Mouse (Mus musculus) MEL (cell line): ENCODE measurements around the gene Mrpl39. TPM values are rescaled to one million over a fixed set of nuclear protein-coding genes. Genes with fewer than 3 reads are reported as not detected.

Source experiments
- DNase-seq: peaks from one replicate; pipeline ENCODE4 v3.0.0; 2011; ENCODE audit warnings: low read depth, low spot score
- H3K27ac ChIP-seq: 2 replicates; pipeline ENCODE4 v1.5.1; 2012; ENCODE audit warnings: low read depth, mild to moderate bottlenecking, control low read depth, low read length, moderate library complexity; ENCODE audit not compliant: control insufficient read depth
- H3K27me3 ChIP-seq, 2 experiments: fragments of 150-350 bp in 1 of 2; sonication (generic) in 1 of 2; 2 replicates each; pipeline ENCODE4 v1.6.1; 2012; ENCODE audit warnings: low read length in 2 of 2, mild to moderate bottlenecking in 2 of 2, improper control_type of control experiment in 1 of 2, moderate library complexity in 1 of 2; ENCODE audit not compliant: insufficient read depth in 2 of 2, control insufficient read depth in 1 of 2
- H3K36me3 ChIP-seq, 2 experiments: 2 replicates each; pipeline ENCODE4 v1.6.1; 2012 to 2014; ENCODE audit warnings: low read length in 2 of 2, improper control_type of control experiment in 1 of 2, inconsistent platforms in 1 of 2, mild to moderate bottlenecking in 1 of 2; ENCODE audit not compliant: insufficient read depth in 2 of 2, control insufficient read depth in 1 of 2
- H3K4me1 ChIP-seq, 2 experiments: fragments of 150-350 bp in 1 of 2; sonication (generic) in 1 of 2; 2 replicates each; pipeline ENCODE4 v1.6.1; 2012; ENCODE audit warnings: low read length in 2 of 2, improper control_type of control experiment in 1 of 2, mild to moderate bottlenecking in 1 of 2; ENCODE audit not compliant: insufficient read depth in 2 of 2, control insufficient read depth in 1 of 2
- H3K4me3 ChIP-seq, 2 experiments: fragments of 150-350 bp in 1 of 2; sonication (generic) in 1 of 2; 2 replicates each; pipeline ENCODE4 v1.5.1; 2012; ENCODE audit warnings: low read depth in 2 of 2, low read length in 2 of 2, mild to moderate bottlenecking in 2 of 2, moderate library complexity in 2 of 2, control low read depth in 1 of 2, improper control_type of control experiment in 1 of 2; ENCODE audit not compliant: control insufficient read depth in 1 of 2, insufficient read depth in 1 of 2
- H3K79me2 ChIP-seq: 2 replicates; pipeline ENCODE4 v1.6.1; 2012; ENCODE audit warnings: mild to moderate bottlenecking, low read length, moderate library complexity; ENCODE audit not compliant: control insufficient read depth, poor library complexity, insufficient read depth
- H3K9ac ChIP-seq: 2 replicates; pipeline ENCODE4 v1.6.1; 2012; ENCODE audit warnings: low read depth, mild to moderate bottlenecking, control low read depth, low read length, moderate library complexity; ENCODE audit not compliant: control insufficient read depth, poor library complexity, severe bottlenecking
- H3K9me3 ChIP-seq: fragments of 150-350 bp; sonication (generic); replicated peaks from 2 replicates; pipeline ENCODE4 v1.6.1; 2012; ENCODE audit warnings: mild to moderate bottlenecking, low read length, improper control_type of control experiment, moderate library complexity; ENCODE audit not compliant: insufficient read depth
- BHLHE40 ChIP-seq: IDR thresholded peaks from 2 replicates; pipeline ENCODE4 v1.6.1; 2012; ENCODE audit warnings: low read depth, mild to moderate bottlenecking, inconsistent platforms, low read length, improper control_type of control experiment, borderline replicate concordance
- CTCF ChIP-seq, 3 experiments: IDR thresholded peaks in 2 of 3; conservative IDR thresholded peaks in 1 of 3; 2 replicates each; pipeline ENCODE4 v1.5.1; 2011 to 2012; ENCODE audit warnings: low read length in 3 of 3, low read depth in 2 of 3, mild to moderate bottlenecking in 2 of 3, improper control_type of control experiment in 1 of 3, inconsistent platforms in 1 of 3, mixed read lengths in 1 of 3, moderate library complexity in 1 of 3; ENCODE audit not compliant: control insufficient read depth in 1 of 3, insufficient read depth in 1 of 3, poor library complexity in 1 of 3, severe bottlenecking in 1 of 3
- E2F4 ChIP-seq: IDR thresholded peaks from 2 replicates; pipeline ENCODE4 v1.6.1; 2011; ENCODE audit warnings: low read depth, low read length, improper control_type of control experiment, borderline replicate concordance
- ELF1 ChIP-seq: IDR thresholded peaks from 2 replicates; pipeline ENCODE4 v1.6.1; 2014; ENCODE audit warnings: low read depth, mild to moderate bottlenecking, inconsistent platforms, low read length, improper control_type of control experiment, moderate library complexity
- EP300 ChIP-seq, 2 experiments: IDR thresholded peaks; 2 replicates each; pipeline ENCODE4 v1.6.1; 2011; ENCODE audit warnings: improper control_type of control experiment in 2 of 2, low read length in 2 of 2, low read depth in 1 of 2, mild to moderate bottlenecking in 1 of 2
- ETS1 ChIP-seq: IDR thresholded peaks from 2 replicates; pipeline ENCODE4 v1.6.1; 2012; ENCODE audit warnings: low read depth, mild to moderate bottlenecking, inconsistent platforms, low read length, improper control_type of control experiment, moderate library complexity
- GABPA ChIP-seq: IDR thresholded peaks from 2 replicates; pipeline ENCODE4 v1.6.1; 2012; ENCODE audit warnings: low read depth, mild to moderate bottlenecking, inconsistent platforms, low read length, improper control_type of control experiment, moderate library complexity
- HCFC1 ChIP-seq: IDR thresholded peaks from 2 replicates; pipeline ENCODE4 v1.6.1; 2012; ENCODE audit warnings: low read depth, mild to moderate bottlenecking, inconsistent platforms, low read length, improper control_type of control experiment, moderate library complexity
- JUND ChIP-seq: IDR thresholded peaks from 2 replicates; pipeline ENCODE4 v1.6.1; 2011; ENCODE audit warnings: low read depth, mild to moderate bottlenecking, improper control_type of control experiment, low read length
- MAX ChIP-seq: IDR thresholded peaks from 2 replicates; pipeline ENCODE4 v1.6.1; 2011; ENCODE audit warnings: low read length, improper control_type of control experiment
- MAZ ChIP-seq: IDR thresholded peaks from 2 replicates; pipeline ENCODE4 v1.6.1; 2012; ENCODE audit warnings: low read depth, mild to moderate bottlenecking, inconsistent platforms, low read length, improper control_type of control experiment
- MEF2A ChIP-seq: IDR thresholded peaks from 2 replicates; pipeline ENCODE4 v1.6.1; 2014; ENCODE audit warnings: low read depth, mild to moderate bottlenecking, inconsistent platforms, low read length, improper control_type of control experiment; ENCODE audit not compliant: poor library complexity, insufficient replicate concordance, severe bottlenecking; ENCODE audit errors: extremely low read depth
- MXI1 ChIP-seq: IDR thresholded peaks from 2 replicates; pipeline ENCODE4 v1.6.1; 2011; ENCODE audit warnings: mild to moderate bottlenecking, low read depth, low read length, improper control_type of control experiment
- MYB ChIP-seq: IDR thresholded peaks from 2 replicates; pipeline ENCODE4 v1.6.1; 2011; ENCODE audit warnings: mild to moderate bottlenecking, low read depth, low read length, improper control_type of control experiment
- MYC ChIP-seq: IDR thresholded peaks from 2 replicates; pipeline ENCODE4 v1.6.1; 2011; ENCODE audit warnings: low read depth, mild to moderate bottlenecking, low read length, improper control_type of control experiment, moderate library complexity
- NELFE ChIP-seq: IDR thresholded peaks from 2 replicates; pipeline ENCODE4 v1.6.1; 2011; ENCODE audit warnings: low read depth, low read length, improper control_type of control experiment
- NRF1 ChIP-seq: IDR thresholded peaks from 2 replicates; pipeline ENCODE4 v1.6.1; 2014; ENCODE audit warnings: low read depth, mild to moderate bottlenecking, inconsistent platforms, low read length, improper control_type of control experiment, moderate library complexity; ENCODE audit not compliant: poor library complexity, insufficient read depth, severe bottlenecking
- POLR2A ChIP-seq, 2 experiments: IDR thresholded peaks; 2 replicates each; pipeline ENCODE4 v1.6.1; 2011 to 2012; ENCODE audit warnings: low read length in 2 of 2, mild to moderate bottlenecking in 2 of 2, control low read depth in 1 of 2, improper control_type of control experiment in 1 of 2, low read depth in 1 of 2, moderate library complexity in 1 of 2; ENCODE audit not compliant: control insufficient read depth in 1 of 2, insufficient read depth in 1 of 2, poor library complexity in 1 of 2
- POLR2AphosphoS2 ChIP-seq: IDR thresholded peaks from 2 replicates; pipeline ENCODE4 v1.6.1; 2011; ENCODE audit warnings: low read length, improper control_type of control experiment
- RAD21 ChIP-seq: IDR thresholded peaks from 2 replicates; pipeline ENCODE4 v1.6.1; 2011; ENCODE audit warnings: mild to moderate bottlenecking, low read depth, low read length, improper control_type of control experiment
- RCOR1 ChIP-seq: IDR thresholded peaks from 2 replicates; pipeline ENCODE4 v1.6.1; 2012; ENCODE audit warnings: low read depth, mild to moderate bottlenecking, inconsistent platforms, low read length, improper control_type of control experiment
- SIN3A ChIP-seq: IDR thresholded peaks from 2 replicates; pipeline ENCODE4 v1.6.1; 2012; ENCODE audit warnings: low read length, improper control_type of control experiment, inconsistent platforms
- SMC3 ChIP-seq: IDR thresholded peaks from 2 replicates; pipeline ENCODE4 v1.6.1; 2011; ENCODE audit warnings: low read depth, low read length, improper control_type of control experiment
- TBP ChIP-seq: IDR thresholded peaks from 2 replicates; pipeline ENCODE4 v1.8.0; 2011; ENCODE audit warnings: low read depth, low read length, improper control_type of control experiment
- TCF12 ChIP-seq: IDR thresholded peaks from 2 replicates; pipeline ENCODE4 v1.6.1; 2014; ENCODE audit warnings: low read depth, mild to moderate bottlenecking, inconsistent platforms, low read length, improper control_type of control experiment, moderate library complexity
- UBTF ChIP-seq: IDR thresholded peaks from 2 replicates; pipeline ENCODE4 v1.6.1; 2012; ENCODE audit warnings: low read depth, mild to moderate bottlenecking, inconsistent platforms, low read length, improper control_type of control experiment, moderate library complexity, borderline replicate concordance; ENCODE audit not compliant: insufficient read depth
- ZC3H11A ChIP-seq: IDR thresholded peaks from 2 replicates; pipeline ENCODE4 v1.6.1; 2012; ENCODE audit warnings: low read depth, mild to moderate bottlenecking, inconsistent platforms, low read length, improper control_type of control experiment
- ZKSCAN1 ChIP-seq: IDR thresholded peaks from 2 replicates; pipeline ENCODE4 v1.6.1; 2012; ENCODE audit warnings: low read depth, mild to moderate bottlenecking, inconsistent platforms, low read length, improper control_type of control experiment, moderate library complexity
- ZMIZ1 ChIP-seq: IDR thresholded peaks from 2 replicates; pipeline ENCODE4 v1.6.1; 2012; ENCODE audit warnings: low read depth, mild to moderate bottlenecking, inconsistent platforms, low read length, improper control_type of control experiment, moderate library complexity
- polyA plus RNA-seq, 2 experiments: library from polyadenylated mRNA; stranded (reverse) in 1 of 2; unstranded in 1 of 2; fragments of >175 nt in 1 of 2; fragments of >200 nt in 1 of 2; gene quantifications; 2 replicates each; pipeline versions ENCODE4 v1.2.1 to v1.2.4; 2012; ENCODE audit warnings: low replicate concordance in 2 of 2, low read depth in 1 of 2; ENCODE audit not compliant: insufficient read length in 2 of 2, insufficient read depth in 1 of 2, missing spikeins in 1 of 2
- total RNA-seq: library from RNA; depleted of rRNA; stranded (reverse); fragments of 300-350 nt; gene quantifications from 2 replicates; pipeline ENCODE4 v1.2.3, GENCODE M21; 2012; rRNA removed

The Mrpl39 gene
- total RNA-seq, result 48.6 and 50.9 TPM in 2 replicates
- polyA plus RNA-seq, result 10 to 100 TPM in 1 of 2 experiments, not detected in 1; 48.3 TPM

DNA sequence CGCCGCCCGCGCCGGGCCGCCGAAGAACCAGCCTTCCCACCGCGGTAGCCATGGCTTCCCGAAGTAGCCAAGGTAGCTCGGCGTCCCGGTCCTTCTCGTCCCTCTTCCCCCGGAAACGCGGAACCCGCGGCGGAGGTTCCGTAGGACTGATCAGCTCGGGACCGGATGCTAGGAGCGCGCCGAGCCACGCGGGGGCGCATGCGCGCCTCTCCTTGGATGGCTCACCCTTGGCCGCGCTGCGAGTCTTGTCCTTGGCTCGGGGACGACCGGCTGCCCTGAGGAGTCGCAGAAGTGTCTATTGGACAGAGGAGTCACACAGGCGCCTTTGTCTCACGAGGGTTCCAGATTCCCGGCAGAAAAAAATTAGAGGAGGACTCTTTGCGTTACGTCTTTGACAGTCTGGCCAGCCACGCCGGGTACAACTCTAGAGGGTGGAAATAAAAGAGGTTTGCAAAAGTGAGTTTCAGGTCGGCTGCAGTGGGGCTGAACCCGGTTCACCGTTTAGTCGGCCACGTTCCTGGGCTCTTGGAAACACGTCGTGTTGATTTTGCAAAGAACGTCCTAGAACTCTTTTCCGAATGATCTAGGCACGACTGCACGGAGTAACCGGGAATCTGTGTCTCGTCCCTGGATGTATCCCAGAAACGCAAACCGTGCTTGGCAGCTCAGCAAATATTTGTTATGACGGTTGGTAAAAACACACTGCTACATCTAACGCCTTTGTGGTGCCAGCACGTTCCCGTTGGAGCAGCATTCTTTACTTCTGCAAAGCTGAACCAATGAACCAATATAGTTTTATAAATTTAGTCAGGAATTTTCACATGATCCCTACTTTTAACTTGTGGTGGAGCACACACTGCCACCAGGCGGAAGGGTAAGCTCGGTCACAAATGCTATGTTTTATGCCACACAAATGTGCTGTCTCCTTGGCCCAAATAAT, at the start of gene Mrpl39:
Gene Mrpl39, minus strand, starts transcription at position 577 of the 940 bp plus-strand sequence.
- peaks cover 0 to 7% of the 10 kb centered on the region in 2 experiments; a peak in 2 of 4 replicates for H3K4me1 ChIP-seq
- H3K27me3 ChIP-seq, result no peaks in the 10 kb centered on the region; a peak in 1 of 4 replicates
- TF ChIP-seq EP300 (IDR thresholded peaks at IDR 0.05; ENCODE audit: low read depth in 1 of 2, low read length in 2 of 2), result no peak
- TF ChIP-seq MYC, result peak; percentile 62
- TF ChIP-seq HCFC1, result peak; percentile 94
- peak; percentile 72 for TF ChIP-seq ZMIZ1
- peak; percentile 31 to 86 (median 83); a peak in 5 of 6 replicates for TF ChIP-seq CTCF (IDR thresholded peaks at IDR 0.05 in 2 of 3, conservative IDR thresholded peaks at IDR 0.05 in 1 of 3; ENCODE audit: control insufficient read depth in 1 of 3, insufficient read depth in 1 of 3, low read depth in 2 of 3, low read length in 3 of 3, poor library complexity in 1 of 3, severe bottlenecking in 1 of 3)
- peak; percentile 78; the same call in 1 of the 2 replicates for TF ChIP-seq POLR2AphosphoS2
- TF ChIP-seq TBP, result peak; percentile 85
- no peak for TF ChIP-seq ZKSCAN1
- TF ChIP-seq POLR2A (IDR thresholded peaks at IDR 0.05; ENCODE audit: control insufficient read depth in 1 of 2, insufficient read depth in 1 of 2, low read depth in 1 of 2, low read length in 2 of 2, poor library complexity in 1 of 2), result peak; percentile 83 to 89
- no peak for TF ChIP-seq E2F4
- peak; percentile 85 for TF ChIP-seq TCF12
- TF ChIP-seq UBTF, result no peak
- TF ChIP-seq MAX, result peak; percentile 24
- TF ChIP-seq MYB, result no peak
- peak; percentile 66 for TF ChIP-seq RAD21
- peak; percentile 40; the same call in 1 of the 2 replicates for TF ChIP-seq ETS1
- 0 out of 2 replicates have a peak, but pooled peaks have one; percentile 21 for TF ChIP-seq RCOR1
- peak; percentile 80; the same call in 1 of the 2 replicates for TF ChIP-seq MXI1
- no peak for TF ChIP-seq MEF2A
- TF ChIP-seq ZC3H11A, result 0 out of 2 replicates have a peak, but pooled peaks have one; percentile 20
- peak; percentile 85 for TF ChIP-seq NELFE
- TF ChIP-seq BHLHE40, result no peak
- TF ChIP-seq JUND, result no peak
- peak; percentile 85 for TF ChIP-seq NRF1
- peak; percentile 66 for TF ChIP-seq SMC3
- 0 out of 2 replicates have a peak, but pooled peaks have one; percentile 19 for TF ChIP-seq MAZ
- TF ChIP-seq ELF1, result peak; percentile 80; the same call in 1 of the 2 replicates
- TF ChIP-seq SIN3A, result peak; percentile 88
- no peak for TF ChIP-seq GABPA
- H3K9ac ChIP-seq, result peak within 1 kb of the TSS; percentile 87
- H3K36me3 ChIP-seq, result peaks cover 0 to 5% of the 10 kb centered on the region in 2 experiments; a peak in 2 of 4 replicates
- peak; percentile 96 for DNase-seq
- H3K9me3 ChIP-seq, result no peaks in the 10 kb centered on the region
- H3K4me3 ChIP-seq, result peak within 1 kb of the TSS; percentile 85 to 96
- H3K27ac ChIP-seq, result peak within 1 kb of the TSS; percentile 69
- H3K79me2 ChIP-seq, result peaks cover 8% of the 10 kb centered on the region
